Mouse (Mus musculus) C2C12 (cell line): ENCODE data around the gene Larp1.

Experiments
- CEBPB ChIP-seq: IDR thresholded peaks from one replicate; pipeline ENCODE4 v1.6.1; 2011; ENCODE audit warnings: low read depth, mild to moderate bottlenecking, control low read depth, moderate library complexity
- CTCF ChIP-seq: IDR thresholded peaks from one replicate; pipeline ENCODE4 v1.5.1; 2011; ENCODE audit not compliant: control insufficient read depth, insufficient read depth, insufficient read length
- FOSL1 ChIP-seq: IDR thresholded peaks from one replicate; pipeline ENCODE4 v1.8.0; 2011; ENCODE audit warnings: mild to moderate bottlenecking, low read length; ENCODE audit not compliant: poor library complexity, insufficient read depth, severe bottlenecking
- MAX ChIP-seq: IDR thresholded peaks from one replicate; pipeline ENCODE4 v1.6.1; 2011; ENCODE audit warnings: mild to moderate bottlenecking, control low read depth
- USF1 ChIP-seq: IDR thresholded peaks from one replicate; pipeline ENCODE4 v1.6.1; 2011; ENCODE audit warnings: low read depth, mild to moderate bottlenecking, control low read depth, moderate library complexity

GRCm38 (mm10) chr11:57979621-57980020 is 29.2 kb upstream of the Larp1 start:
- TF ChIP-seq CTCF (no peak), USF1 (no peak), CEBPB (no peak), FOSL1 (no peak), MAX (no peak)
